Mouse (Mus musculus) stomach, embryonic 16.5 days (tissue): ENCODE data around the gene Smtnl1. TPM values are rescaled to one million over a fixed set of nuclear protein-coding genes. Genes with fewer than 3 reads are reported as not detected.

ENCODE experiments used
- ATAC-seq: fragments of 200-750 bp; cut with Nextera tagmentation; 2 replicates; pipeline ENCODE4 v1.8.0; 2017; ENCODE audit warnings: moderate number of reproducible peaks, moderate TSS enrichment; ENCODE audit not compliant: insufficient read depth, low FRiP score
- H3K27ac ChIP-seq: fragments of 300-500 bp; sonication (generic); 2 replicates; pipeline ENCODE4 v1.5.1; 2014; ENCODE audit warnings: low read length
- H3K27me3 ChIP-seq: fragments of 300-500 bp; sonication (generic); 2 replicates; pipeline ENCODE4 v1.6.1; 2014; ENCODE audit warnings: low read length, control low read depth, mixed read lengths; ENCODE audit not compliant: control insufficient read depth, insufficient read depth
- H3K36me3 ChIP-seq: fragments of 300-500 bp; sonication (generic); 2 replicates; pipeline ENCODE4 v1.6.1; 2014; ENCODE audit warnings: low read length; ENCODE audit not compliant: control insufficient read depth, insufficient read depth
- H3K4me1 ChIP-seq: fragments of 300-500 bp; sonication (generic); 2 replicates; pipeline ENCODE4 v1.6.1; 2014; ENCODE audit warnings: low read length, control low read depth, mixed read lengths; ENCODE audit not compliant: control insufficient read depth, insufficient read depth
- H3K4me2 ChIP-seq: fragments of 300-500 bp; sonication (generic); 2 replicates; pipeline ENCODE4 v1.6.1; 2014; ENCODE audit warnings: low read depth, low read length, mixed read lengths
- H3K4me3 ChIP-seq: fragments of 300-500 bp; sonication (generic); replicated peaks from 2 replicates; pipeline ENCODE4 v1.5.1; 2014; ENCODE audit warnings: mild to moderate bottlenecking, low read length
- H3K9ac ChIP-seq: fragments of 300-500 bp; sonication (generic); 2 replicates; pipeline ENCODE4 v1.6.1; 2014; ENCODE audit warnings: low read length
- H3K9me3 ChIP-seq: fragments of 300-500 bp; sonication (generic); replicated peaks from 2 replicates; pipeline ENCODE4 v1.6.1; 2016; ENCODE audit warnings: low read length, control low read depth; ENCODE audit not compliant: control insufficient read depth
- WGBS: fragments of 180-500 bp; shearing (Covaris S2); extraction: QIAGEN DNeasy Blood & Tissue Kit; methylation state at CpG from one replicate; pipeline ENCODE4 v1.1.7; 2014; 5-methylcytosine and 5-hydroxymethylcytosine counted together
- polyA plus RNA-seq: library from polyadenylated mRNA; unstranded; fragments of >200 nt; fragmentation: Nextera tagmentation; extraction: Ambion mirVana; gene quantifications from 2 replicates; pipeline ENCODE4 v1.2.1, GENCODE M21; 2015

The Smtnl1 gene
- polyA plus RNA-seq, result 0.42 and 1.7 TPM in 2 replicates

DNA sequence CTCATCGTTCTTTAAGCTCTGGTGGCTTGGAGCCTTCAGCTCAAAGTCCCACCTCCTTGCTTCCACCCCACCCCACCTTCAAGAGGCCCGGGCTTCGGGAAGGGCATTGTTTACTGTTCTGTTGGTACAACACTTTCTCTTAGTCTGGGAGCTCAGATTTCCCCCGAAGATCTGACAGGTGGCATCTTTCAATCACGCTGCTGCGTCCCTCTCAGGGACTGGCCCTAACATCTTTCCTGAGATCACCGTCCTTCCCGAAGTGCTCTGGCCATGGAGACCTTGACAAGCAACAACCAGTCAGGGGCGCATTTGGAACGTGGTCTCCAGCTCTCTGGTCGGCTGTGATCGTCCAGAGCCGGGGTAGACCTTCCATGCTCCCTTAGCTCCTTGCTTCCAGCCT, at the start of gene Smtnl1:
Gene Smtnl1, minus strand, starts transcription at position 101 of the 400 bp plus-strand sequence.
- WGBS, result 40% methylated on average over 13 of the region's 13 CpGs
- Histone ChIP-seq H3K36me3 (no peaks in the 10 kb centered on the region), H3K9me3 (no peaks in the 10 kb centered on the region), H3K27me3 (no peaks in the 10 kb centered on the region; the same call in 1 of the 2 replicates), H3K27ac (no peak within 1 kb of the TSS), H3K9ac (no peak within 1 kb of the TSS), H3K4me1 (0 out of 2 replicates have a peak, but pooled peaks cover 4% of the 10 kb centered on the region), H3K4me2 (no peak within 1 kb of the TSS), H3K4me3 (no peak within 1 kb of the TSS)
- ATAC-seq, result no peak

DNA sequence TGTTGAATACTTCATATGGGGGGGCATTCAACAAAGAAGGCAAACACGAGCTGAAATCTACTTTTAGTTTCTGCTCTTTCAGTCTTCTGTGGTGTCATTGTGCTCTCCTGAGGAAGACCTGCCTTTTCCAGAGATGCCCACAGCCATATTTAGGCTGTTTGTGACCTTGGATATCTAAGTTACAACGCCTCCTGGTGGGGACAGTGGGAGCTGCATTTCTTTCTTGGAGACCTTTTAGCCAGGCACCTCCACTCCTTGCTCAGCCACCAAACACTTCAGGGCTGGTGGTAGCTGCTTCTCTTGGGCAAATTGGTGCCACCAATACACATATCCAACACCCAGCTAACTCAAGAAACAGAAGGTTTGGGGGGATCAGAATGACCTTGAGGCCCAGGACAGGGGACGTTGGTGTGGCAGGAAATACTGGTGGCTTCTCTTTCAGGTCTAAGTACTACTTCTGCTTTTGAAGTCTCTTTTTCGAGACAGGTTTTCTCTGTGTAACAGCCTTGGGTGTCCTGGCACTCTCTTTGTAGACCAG, 48.2 kb upstream of the Smtnl1 start:
- peaks cover 12% of the 10 kb centered on the region; the same call in 1 of the 2 replicates for H3K4me1 ChIP-seq
- no peaks in the 10 kb centered on the region; the same call in 1 of the 2 replicates for H3K9me3 ChIP-seq
- no peak overlapping the region for H3K27ac ChIP-seq
- no peaks in the 10 kb centered on the region for H3K36me3 ChIP-seq
- no peak overlapping the region for H3K4me3 ChIP-seq
- no peak overlapping the region for H3K4me2 ChIP-seq
- 62% methylated on average over 4 of the region's 4 CpGs for WGBS
- H3K27me3 ChIP-seq, result peaks cover 79% of the 10 kb centered on the region
- no peak for ATAC-seq
- H3K9ac ChIP-seq, result no peak overlapping the region

DNA sequence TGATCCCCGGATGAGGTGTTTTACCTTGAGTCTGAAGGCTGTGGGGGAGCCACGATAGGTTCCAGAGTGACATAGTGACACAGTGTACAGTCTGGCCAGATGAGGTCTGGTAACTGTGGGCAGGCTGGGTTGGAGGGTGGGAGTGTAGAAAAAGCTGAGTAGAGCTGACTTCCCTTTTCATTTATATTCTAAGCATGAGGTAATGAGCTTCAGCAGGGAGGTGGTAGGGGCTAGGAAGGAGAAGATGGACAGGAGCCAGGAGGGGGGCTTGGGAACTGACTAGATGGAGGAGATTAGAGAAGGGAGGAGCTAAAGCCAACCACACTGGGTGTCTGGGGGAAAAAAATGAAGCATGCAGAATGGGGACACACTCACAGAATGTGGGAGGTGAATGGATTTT, 46.5 kb upstream of the Smtnl1 start:
- H3K27me3 ChIP-seq, result peaks cover 62% of the 10 kb centered on the region
- H3K27ac ChIP-seq, result no peak overlapping the region
- H3K4me2 ChIP-seq, result no peak overlapping the region
- H3K4me1 ChIP-seq, result peaks cover 12% of the 10 kb centered on the region; the same call in 1 of the 2 replicates
- ATAC-seq, result no peak
- 59% methylated on average over 2 of the region's 2 CpGs for whole genome bisulfite sequencing
- no peaks in the 10 kb centered on the region; the same call in 1 of the 2 replicates for H3K9me3 ChIP-seq
- H3K36me3 ChIP-seq, result no peaks in the 10 kb centered on the region
- no peak overlapping the region for H3K9ac ChIP-seq
- H3K4me3 ChIP-seq, result no peak overlapping the region

DNA sequence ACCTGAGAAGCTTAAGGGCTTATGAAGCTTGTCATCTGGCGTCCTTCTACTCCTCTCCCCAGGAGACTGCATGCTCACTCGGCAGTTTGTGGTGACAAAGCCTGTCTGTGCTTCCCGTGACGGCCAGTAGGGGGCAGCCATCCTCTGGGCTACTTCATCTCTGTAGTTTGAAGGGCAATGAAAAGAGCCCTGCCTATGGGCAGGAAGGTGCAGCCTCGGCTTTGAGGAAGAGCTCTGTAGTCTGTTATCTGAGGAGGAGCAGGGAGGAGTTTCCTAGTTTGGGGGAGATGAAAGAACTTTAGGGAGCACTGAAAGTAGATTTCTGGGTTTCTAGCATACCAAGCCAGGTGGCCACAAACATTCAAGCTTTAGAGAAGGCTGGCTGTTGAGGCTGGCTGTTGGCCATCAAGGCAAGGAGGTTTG, 46.1 kb upstream of the Smtnl1 start:
- no peak for ATAC-seq
- H3K4me3 ChIP-seq, result no peak overlapping the region
- H3K9me3 ChIP-seq, result no peaks in the 10 kb centered on the region; the same call in 1 of the 2 replicates
- WGBS, result 9% methylated on average over 5 of the region's 5 CpGs
- no peak overlapping the region for H3K4me2 ChIP-seq
- no peak overlapping the region for H3K9ac ChIP-seq
- peaks cover 57% of the 10 kb centered on the region for H3K27me3 ChIP-seq
- H3K27ac ChIP-seq, result no peak overlapping the region
- H3K36me3 ChIP-seq, result no peaks in the 10 kb centered on the region
- H3K4me1 ChIP-seq, result peaks cover 12% of the 10 kb centered on the region; the same call in 1 of the 2 replicates

DNA sequence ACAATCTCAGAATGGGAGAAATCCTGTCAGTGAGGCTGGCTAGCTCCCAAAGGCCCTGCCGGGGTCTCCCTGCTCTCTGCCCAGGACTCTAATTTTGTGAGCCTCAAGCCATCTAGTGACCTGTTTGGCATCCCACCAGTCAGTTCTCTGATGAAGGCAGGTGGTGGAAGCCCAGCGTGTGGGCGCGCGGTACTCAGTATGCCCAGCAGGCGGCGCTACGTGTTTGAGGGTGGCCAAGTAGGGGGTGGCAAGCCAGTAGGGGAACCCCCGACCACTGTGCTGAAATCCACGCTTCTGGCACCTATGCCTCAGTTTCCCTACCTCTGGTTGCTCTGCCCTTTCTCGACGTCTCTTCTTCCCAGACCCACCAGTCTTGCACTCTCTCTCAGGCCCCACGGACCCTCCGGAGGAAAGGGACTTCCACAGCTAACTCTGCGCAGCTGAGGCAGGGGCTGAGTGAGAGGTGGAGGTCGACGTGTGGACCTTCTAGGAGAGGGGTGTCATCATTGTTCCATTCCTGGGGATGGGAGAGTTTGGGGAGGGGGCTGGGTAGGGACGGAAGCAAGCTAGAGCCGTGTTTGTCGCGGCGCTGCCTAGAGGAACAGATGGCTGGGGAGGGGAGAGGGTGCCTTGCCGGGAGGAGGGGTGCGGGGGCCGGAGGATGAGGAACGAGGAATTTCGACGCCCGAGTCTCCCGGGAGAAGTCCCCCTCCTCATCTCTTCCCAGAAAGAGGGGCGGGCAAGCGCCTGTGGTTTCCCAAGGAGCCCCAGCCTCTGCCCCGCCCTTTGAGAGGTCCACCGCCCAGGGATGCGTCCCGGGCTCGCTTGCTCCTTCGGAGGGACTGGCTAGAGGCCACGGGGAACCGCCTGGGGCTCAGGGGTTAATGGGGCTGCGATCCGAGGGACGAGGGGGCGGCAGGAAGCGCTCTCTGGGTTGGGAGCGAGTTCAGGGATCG, 43.4 kb upstream of the Smtnl1 start:
- 1% methylated on average over 47 of the region's 47 CpGs for WGBS
- H3K36me3 ChIP-seq, result no peaks in the 10 kb centered on the region
- no peaks in the 10 kb centered on the region; the same call in 1 of the 2 replicates for H3K4me1 ChIP-seq
- H3K4me3 ChIP-seq, result peak overlapping the region; percentile 41
- H3K4me2 ChIP-seq, result peak overlapping the region; percentile 65
- H3K9me3 ChIP-seq, result no peaks in the 10 kb centered on the region; the same call in 1 of the 2 replicates
- peak overlapping the region; percentile 58 for H3K9ac ChIP-seq
- H3K27me3 ChIP-seq, result peaks cover 32% of the 10 kb centered on the region
- ATAC-seq, result peak; percentile 61; the same call in 1 of the 2 replicates
- H3K27ac ChIP-seq, result no peak overlapping the region

DNA sequence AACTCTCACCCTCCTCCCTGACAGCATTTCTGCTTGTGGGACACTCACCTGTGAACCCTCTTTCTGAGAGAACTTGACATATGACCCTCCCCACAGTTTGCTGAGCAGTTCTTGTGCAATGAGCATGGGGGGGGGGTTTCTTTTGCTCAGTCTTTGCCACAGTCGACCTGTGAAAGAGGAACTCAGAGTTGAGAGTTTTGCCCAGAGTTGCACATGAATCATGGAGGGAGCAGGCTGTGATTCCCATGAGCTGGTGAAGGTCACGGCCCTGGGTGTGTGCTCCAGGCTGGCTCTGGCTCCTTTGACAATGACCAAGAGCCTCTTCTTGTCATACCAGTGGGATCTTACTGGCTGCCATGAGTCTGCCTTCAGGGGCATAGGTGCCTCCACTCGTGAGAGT, 39.8 kb upstream of the Smtnl1 start:
- Histone ChIP-seq H3K9me3 (no peaks in the 10 kb centered on the region), H3K4me3 (no peak overlapping the region), H3K4me2 (no peak overlapping the region), H3K4me1 (no peaks in the 10 kb centered on the region; the same call in 1 of the 2 replicates), H3K27ac (no peak overlapping the region), H3K27me3 (peaks cover 11% of the 10 kb centered on the region), H3K36me3 (0 out of 2 replicates have a peak, but pooled peaks cover 2% of the 10 kb centered on the region), H3K9ac (no peak overlapping the region)
- WGBS, result 78% methylated on average over 3 of the region's 3 CpGs
- ATAC-seq, result no peak

DNA sequence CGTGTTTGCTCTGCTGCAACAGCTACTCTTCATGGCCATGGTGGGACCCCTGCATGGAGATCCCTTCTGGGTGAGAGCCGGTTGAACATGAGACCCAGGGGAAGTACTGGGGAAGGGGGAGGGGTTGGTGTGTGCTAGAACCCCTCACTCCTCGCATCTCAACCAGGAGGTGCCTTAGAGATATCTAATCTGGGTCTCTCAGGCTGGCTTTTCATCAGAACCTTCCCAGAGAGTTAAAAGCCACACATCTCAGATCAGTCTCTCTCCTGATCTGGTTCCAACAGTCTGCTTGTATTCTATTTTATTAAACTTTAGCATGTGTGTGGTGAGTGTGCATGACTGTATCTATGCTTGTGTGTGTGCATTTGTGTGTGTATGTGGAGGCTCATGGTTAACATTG, 39.0 kb upstream of the Smtnl1 start:
- H3K27me3 ChIP-seq, result peaks cover 3% of the 10 kb centered on the region; the same call in 1 of the 2 replicates
- H3K36me3 ChIP-seq, result 0 out of 2 replicates have a peak, but pooled peaks cover 3% of the 10 kb centered on the region
- no peak overlapping the region for H3K27ac ChIP-seq
- H3K9ac ChIP-seq, result no peak overlapping the region
- no peaks in the 10 kb centered on the region; the same call in 1 of the 2 replicates for H3K4me1 ChIP-seq
- H3K4me2 ChIP-seq, result no peak overlapping the region
- no peaks in the 10 kb centered on the region for H3K9me3 ChIP-seq
- WGBS, result 94% methylated on average over 3 of the region's 3 CpGs
- no peak overlapping the region for H3K4me3 ChIP-seq
- ATAC-seq, result no peak

DNA sequence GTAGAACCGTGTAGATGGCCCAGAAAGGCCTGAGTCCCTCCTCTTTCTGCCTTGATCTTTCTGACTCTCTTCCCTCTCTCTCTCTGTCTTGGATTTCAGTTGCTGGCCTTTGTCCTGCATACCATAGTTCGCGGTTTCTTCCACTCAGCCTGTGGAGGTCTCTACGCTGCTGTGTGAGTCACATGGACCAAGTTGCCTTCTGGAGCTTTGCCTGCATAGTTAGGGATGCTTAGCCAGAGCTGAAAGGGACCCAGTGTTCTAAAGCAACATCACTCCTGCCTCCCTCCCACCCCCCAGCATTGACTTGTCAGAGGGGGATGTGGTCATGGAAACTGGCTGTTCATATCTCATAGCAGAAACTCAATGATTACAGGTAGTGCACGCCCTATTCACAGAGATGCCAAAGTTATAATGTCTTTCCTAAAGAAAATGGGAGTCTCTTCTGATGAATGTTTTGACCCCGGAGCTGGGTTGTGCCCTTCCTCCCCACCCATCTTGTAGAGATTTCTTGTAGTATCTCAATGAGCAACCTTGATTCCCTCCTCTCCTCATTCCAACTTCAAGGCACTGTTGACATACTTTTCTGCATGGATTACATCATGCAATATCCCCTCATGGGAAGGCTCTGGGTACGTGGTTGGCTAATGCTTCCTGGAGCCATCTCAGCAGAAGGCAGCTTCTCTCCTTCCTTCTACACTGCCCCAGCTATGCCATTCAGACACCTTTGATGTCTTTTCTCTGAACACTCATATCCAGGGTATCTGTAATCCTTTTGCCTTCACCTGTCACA, 37.7 kb upstream of the Smtnl1 start:
- Histone ChIP-seq H3K9ac (no peak overlapping the region), H3K27ac (no peak overlapping the region), H3K9me3 (no peaks in the 10 kb centered on the region), H3K36me3 (0 out of 2 replicates have a peak, but pooled peaks cover 3% of the 10 kb centered on the region), H3K4me1 (no peaks in the 10 kb centered on the region), H3K4me2 (no peak overlapping the region), H3K4me3 (no peak overlapping the region), H3K27me3 (no peaks in the 10 kb centered on the region)
- ATAC-seq, result no peak
- 84% methylated on average over 7 of the region's 7 CpGs for WGBS
